Mouse (Mus musculus): ENCODE measurements around the gene 1700080E11Rik.

- TF ChIP-seq CTCF (IDR thresholded peaks at IDR 0.05; ENCODE audit: extremely low read depth, insufficient read length, insufficient replicate concordance, low read depth, low read length) (no peak), POLR2A (IDR thresholded peaks at IDR 0.05; ENCODE audit: low read depth, low read length) (no peak)
Measured at GRCm38 (mm10) chr9:105100807-105101570, 43.9 kb downstream of the 1700080E11Rik start.

Measured in small intestine, adult 2 months (tissue).